Mouse (Mus musculus) right cerebral cortex, postnatal 25 days (tissue): ENCODE data around the gene Ccni.

Experiments used
- DNase-seq: peaks from one replicate; pipeline ENCODE4 v3.0.0; 2022

Ccni gene

DNA sequence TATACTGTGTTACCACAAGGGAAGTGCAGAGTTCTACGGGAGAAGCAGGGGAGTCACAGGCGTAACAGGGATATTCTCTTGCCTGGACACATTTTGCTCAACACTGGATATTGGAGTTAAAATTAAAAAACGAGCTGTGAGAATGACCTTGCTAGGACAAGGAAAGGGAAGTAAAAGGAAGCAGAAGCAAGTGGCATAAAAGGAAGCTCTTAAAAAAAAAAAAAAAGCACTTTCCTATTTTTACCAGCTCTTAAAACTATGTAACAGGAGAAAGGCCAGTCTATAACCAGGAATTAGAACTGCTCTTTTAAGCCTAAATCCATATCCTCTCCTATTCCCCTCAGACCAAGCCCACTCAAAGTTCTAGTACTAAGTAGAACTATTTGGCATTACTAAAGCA lies 8.1 kb downstream of the Ccni start:
- no peak for DNase-seq

DNA sequence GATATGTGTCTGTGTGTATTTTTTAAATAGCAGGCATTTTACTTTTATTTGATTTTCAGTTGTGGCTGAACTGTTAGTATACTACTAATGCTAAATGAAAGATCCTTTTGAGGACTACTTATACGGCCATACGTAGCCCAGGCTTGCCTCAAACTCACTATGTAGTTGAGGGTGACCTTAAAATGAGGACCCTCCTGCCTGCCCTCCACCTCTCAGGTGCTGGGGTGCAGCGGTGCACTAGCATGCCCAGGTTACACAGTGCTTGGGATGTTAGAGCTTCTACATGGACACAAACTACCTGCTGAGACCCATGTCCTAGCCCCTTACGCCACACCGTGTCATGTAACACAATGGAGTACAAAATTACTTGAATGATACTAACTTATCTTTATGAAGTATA lies 15.9 kb downstream of the Ccni start:
- no peak for DNase-seq

GRCm38 (mm10) chr5:93189607-93190006 lies 16.7 kb downstream of the Ccni start:
- DNase-seq = no peak

DNA sequence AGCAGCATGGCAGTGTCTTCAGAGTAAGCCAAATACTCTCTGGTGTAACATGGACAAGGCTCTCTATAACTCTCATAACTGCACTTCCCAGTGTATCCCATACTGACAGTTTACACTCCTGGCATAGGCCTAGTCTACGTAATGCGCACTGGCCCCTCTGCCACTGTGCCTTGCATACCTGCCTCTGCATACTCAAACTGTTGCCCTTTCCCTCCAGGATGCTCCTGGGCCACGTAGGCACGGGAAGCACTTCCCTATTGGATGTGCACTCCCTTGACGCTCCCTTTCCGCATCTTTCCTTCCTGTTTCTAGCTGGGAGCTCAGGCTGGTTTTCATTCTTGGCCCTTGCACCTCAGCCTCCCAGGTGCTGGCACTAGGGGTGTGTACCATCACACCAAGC lies 21.7 kb downstream of the Ccni start:
- DNase-seq = no peak

DNA sequence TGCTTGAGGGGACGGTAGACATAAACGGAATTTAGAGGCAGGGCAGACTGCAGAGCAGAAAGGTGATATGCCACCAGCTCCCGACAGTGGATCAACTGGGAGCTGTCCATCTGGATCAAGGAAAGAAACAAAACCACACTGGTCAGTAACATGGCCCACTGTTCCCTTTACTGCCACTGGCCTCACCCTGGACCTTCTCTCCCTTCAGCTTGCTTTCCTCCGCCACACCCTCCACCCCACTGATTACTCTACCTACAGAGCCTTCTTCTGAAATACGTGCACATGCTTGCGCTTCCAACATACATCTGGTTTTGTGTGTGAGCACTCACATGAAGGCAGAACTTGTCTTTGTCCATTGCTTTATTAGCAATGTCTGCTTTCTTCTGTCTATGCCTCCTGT lies 23.0 kb downstream of the Ccni start:
- no peak for DNase-seq

GRCm38 (mm10) chr5:93180252-93180651 lies 26.0 kb downstream of the Ccni start:
- no peak for DNase-seq

- DNase-seq = no peak
These were observed 27.7 kb downstream of the Ccni start for GRCm38 (mm10) chr5:93178616-93179015.

- no peak for DNase-seq
These were observed 31.6 kb downstream of the Ccni start for GRCm38 (mm10) chr5:93174675-93175074.

DNA sequence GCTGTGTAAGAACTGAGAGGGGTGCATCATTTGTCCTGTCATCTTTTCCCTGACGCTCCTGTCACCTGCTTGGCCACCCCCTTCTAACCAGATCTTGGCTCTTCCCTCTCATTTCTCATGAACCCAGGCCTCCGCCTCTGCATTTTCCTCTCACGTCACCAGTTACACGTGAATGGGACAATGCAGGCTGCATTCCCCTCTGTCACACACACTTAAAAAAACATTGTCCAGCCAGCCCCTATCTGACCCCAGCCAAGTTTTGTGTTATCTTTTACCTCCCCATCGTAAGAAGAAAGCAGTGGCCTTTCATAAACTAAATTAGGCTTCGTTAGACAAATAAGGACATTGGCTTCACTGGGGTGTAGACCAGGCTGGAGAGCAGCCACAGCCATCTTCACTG lies 33.8 kb downstream of the Ccni start:
- DNase-seq = no peak

DNA sequence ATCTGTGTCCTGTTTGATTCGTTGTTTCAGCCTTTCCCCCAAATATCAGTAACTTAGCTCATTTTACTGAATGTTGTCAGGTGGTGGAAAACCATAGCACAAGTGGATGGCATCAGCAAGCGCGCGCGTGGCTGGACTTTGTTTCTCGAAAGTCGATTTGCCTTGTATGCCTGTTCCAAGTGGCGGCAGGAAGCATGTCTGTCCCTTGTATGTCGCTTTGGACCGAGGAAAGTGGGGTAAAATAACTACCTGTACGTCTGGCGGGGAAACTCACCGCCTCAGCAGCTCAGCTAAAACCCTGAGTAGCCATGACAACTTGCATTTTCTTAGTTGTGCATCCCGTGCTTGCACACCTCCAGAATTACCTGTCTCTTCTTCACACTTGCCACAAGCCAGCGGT lies 34.9 kb downstream of the Ccni start:
- no peak for DNase-seq

GRCm38 (mm10) chr5:93168654-93169053 lies 37.6 kb downstream of the Ccni start:
- no peak for DNase-seq

- DNase-seq = no peak
These were observed 38.3 kb downstream of the Ccni start for GRCm38 (mm10) chr5:93167919-93168516.

GRCm38 (mm10) chr5:93163541-93163940 lies 42.8 kb downstream of the Ccni start:
- no peak for DNase-seq

GRCm38 (mm10) chr5:93154401-93154800 lies 51.9 kb downstream of the Ccni start:
- DNase-seq = no peak

GRCm38 (mm10) chr5:93152451-93152850 lies 53.8 kb downstream of the Ccni start:
- no peak for DNase-seq

- DNase-seq = no peak
These were observed 54.3 kb downstream of the Ccni start for GRCm38 (mm10) chr5:93151985-93152384.

DNA sequence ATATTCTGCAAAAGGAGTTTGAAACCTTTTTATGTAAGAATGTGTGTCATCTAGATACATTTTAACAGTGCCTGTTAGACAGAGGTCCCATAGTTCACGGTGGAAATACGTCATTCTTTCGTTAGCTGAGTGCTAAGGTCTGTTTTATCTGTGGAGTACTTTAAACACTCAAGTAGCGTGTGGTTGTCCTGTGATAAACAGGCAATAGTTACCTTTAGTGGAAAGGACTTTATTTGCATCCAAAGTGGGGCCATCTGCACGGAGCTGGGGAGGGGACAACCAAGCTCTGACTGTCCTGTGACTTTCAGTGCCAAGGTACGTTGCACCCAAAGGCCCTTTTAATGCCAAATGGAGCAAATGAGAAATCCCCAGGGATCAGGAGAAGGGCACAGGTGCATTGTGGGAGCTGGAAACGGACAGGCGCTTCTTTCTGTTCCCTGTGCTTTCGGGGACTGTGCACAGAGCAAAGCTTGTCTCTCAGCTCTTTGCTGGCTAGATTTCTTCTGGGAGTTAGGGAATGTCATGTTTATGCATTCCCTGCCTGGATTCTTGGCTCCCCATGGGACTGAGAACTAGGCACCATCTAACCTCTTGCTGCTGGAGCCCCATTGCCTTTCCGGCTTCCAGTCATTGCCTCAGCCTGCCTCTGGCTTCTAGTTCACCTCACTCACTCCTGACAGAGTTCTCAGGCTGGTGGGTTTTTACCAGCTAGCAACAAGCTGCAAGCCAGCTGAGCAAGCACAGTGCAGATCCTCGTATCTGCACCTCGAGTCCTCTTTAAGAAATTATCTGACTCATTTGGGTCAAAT lies 56.1 kb downstream of the Ccni start:
- no peak for DNase-seq

DNA sequence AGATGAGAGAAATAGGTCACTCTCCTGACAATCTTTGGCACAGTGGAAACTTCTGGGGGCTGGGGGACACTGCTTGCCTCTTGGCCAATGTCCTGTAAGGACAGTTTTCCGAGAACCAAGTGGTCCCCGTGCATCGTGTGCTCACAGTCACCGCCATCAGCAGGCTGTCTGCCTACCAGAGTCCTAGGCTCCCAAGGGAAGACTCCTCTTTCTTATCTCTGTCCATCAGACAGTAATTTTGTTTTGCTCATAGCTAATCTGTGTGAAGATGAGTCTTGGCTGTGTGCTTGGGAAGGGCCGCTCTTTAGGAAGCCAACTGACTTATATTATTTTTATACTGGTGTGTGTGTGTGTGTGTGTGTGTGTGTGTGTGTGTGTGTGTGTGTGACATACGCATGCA lies 60.8 kb downstream of the Ccni start:
- no peak for DNase-seq

DNA sequence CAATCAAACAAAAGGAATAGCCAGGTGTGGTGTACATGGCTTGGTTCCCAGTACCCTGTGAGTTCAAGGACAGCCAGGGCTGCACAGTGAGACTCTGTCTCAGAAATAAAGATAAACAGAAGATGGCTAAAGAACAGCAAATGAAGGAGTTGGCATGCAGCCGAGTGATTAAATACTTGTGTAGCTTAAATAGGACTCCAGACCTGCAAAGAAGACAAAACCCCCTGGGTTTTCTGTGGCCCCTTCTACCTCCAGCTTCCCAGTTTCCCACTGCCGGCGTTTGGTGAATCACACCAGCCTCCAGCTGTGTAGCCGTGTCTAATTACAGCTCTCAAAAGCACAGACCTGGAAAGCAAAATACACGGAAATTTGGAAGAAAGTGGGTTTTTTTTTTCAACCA lies 61.4 kb downstream of the Ccni start:
- DNase-seq = no peak

GRCm38 (mm10) chr5:93143360-93144091 lies 62.8 kb downstream of the Ccni start:
- DNase-seq = no peak

DNA sequence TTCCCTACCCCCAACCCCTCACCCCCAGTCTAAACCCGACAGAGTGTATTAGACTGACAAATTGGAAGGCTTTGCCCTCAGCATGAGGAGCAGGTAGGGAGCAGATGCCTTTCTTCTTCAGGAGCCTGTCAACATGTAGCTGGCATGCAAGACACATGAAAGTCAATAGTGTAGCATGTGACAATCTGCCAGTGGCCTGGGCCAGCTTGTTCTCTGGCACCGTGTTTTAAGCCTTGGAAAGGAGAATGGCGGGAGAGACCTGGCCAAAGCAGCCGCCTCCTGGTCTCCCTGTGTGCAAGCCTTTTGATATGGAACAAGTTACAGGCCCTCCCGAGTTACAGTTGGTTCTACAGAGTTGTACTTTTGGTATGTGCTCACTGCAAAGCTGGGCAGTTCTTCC lies 65.5 kb downstream of the Ccni start:
- DNase-seq = no peak

DNA sequence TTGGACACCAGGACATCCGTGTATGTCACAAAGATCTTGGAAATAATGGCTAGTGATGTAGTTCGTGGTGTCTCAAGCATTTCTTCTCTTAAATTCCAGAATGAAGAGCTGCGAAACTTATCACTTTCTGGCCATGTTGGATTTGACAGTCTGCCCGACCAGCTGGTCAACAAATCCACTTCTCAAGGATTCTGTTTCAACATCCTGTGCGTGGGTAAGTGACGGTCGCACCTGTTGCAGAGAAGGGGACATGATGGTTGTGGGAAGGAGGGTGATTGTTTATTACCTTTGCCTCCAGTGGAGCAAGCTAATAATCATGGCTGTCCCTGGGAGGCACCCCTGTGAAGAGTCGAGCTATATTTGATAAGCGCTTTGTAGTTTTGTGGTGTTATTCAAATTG lies 66.9 kb downstream of the Ccni start:
- no peak for DNase-seq

DNA sequence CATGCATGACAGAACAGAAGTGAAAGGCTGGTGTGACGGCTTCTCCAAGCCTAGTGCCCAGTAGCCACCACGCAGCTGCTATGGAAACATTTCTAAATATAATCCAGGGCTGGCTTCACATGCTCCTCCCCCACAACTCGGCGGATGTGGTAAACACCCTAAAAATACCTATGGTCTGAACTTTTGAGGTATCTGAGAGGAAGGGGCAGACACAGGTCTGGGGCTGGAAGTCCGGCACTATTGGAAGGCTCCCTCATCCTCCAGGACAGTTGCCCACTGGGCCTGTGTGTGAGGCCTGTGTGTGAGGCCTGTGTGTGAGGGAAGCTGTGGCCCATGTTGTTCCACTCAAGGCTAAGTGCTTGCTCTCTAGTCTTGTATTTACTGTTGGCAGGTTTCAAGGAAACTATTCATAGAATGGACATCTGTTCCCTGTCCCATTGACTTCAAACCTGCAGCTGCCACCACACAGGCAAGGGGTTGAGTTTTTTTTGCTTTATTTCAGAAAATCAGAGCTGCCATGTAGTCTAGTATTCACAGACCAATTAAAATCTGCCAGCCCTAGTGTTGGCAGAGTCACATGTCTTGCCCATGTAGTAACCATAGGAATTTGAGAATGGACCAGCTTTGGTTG lies 69.2 kb downstream of the Ccni start:
- DNase-seq = peak; percentile 52
